12 mouse cellular contexts compared by ENCODE assay signal in genomic region chr9:78106821-78107220, GRCm38 (mm10). TPM values are rescaled to one million over a fixed set of nuclear protein-coding genes. Genes with fewer than 3 reads are reported as not detected.
DNase-seq lines count a peak whose midpoint lies in the region; ATAC-seq and TF ChIP-seq lines count a peak whose summit lies in the region.
"Had no signal": no experiment of that assay in that cellular context is flagged by ENCODE, and none has a peak within 500 bp of the region (broad histone marks: within the 10 kb centered on the region; RNA-seq: fewer than 3 reads in every experiment).

No protein-coding gene starts in this region.

- ATAC-seq in liver, embryonic 13.5 days (ENCODE audit: low read depth): no peak

- peak overlapping the region; percentile 96 for H3K4me2 ChIP-seq in liver, embryonic 13.5 days

- H3K36me3 ChIP-seq in liver, embryonic 13.5 days: peaks cover 29% of the 10 kb centered on the region

- H3K27me3 ChIP-seq in liver, embryonic 13.5 days: no peaks in the 10 kb centered on the region

- peak overlapping the region; percentile 99; the same call in 1 of the 2 replicates for H3K4me3 ChIP-seq in layer of hippocampus, adult 2 months
- peak overlapping the region; percentile 99 for H3K4me3 ChIP-seq in liver, embryonic 13.5 days (replicated peaks)

- no peak overlapping the region for H3K27ac ChIP-seq in layer of hippocampus, adult 2 months
- peak overlapping the region; percentile 99 for H3K27ac ChIP-seq in liver, embryonic 13.5 days

- H3K9ac ChIP-seq in liver, embryonic 13.5 days: peak overlapping the region; percentile 100

- 64% methylated on average over 4 of the region's 4 CpGs for WGBS in liver, embryonic 13.5 days (ENCODE audit: insufficient replicate concordance)

- DNase-seq in cerebellum, adult 11-12 months: peak; percentile 38
- DNase-seq in cerebellum, postnatal 14 days: no peak
- DNase-seq in layer of hippocampus, adult 2 months (ENCODE audit: low spot score in 2 of 2): no peak
- DNase-seq in layer of hippocampus, postnatal 25 days (ENCODE audit: extremely low spot score in 1 of 2, low spot score in 1 of 2): no peak
- peak; percentile 49 for DNase-seq in kidney, adult 18-20 months
- DNase-seq in liver, embryonic 13.5 days: peak; percentile 37
- no peak for DNase-seq in T-cell, adult 2 months (ENCODE audit: low spot score)
- no peak for DNase-seq in adrenal gland, postnatal 10 days
- DNase-seq: cerebellum, postnatal 36 days; right cerebral cortex, adult 18-20 months; thymus, postnatal 36 days had no signal

- H3K4me1 ChIP-seq in liver, embryonic 13.5 days (replicated peaks): peaks cover 59% of the 10 kb centered on the region

- TF ChIP-seq CTCF in layer of hippocampus, adult 2 months (conservative IDR thresholded peaks at IDR 0.05): no peak

- no peaks in the 10 kb centered on the region for H3K9me3 ChIP-seq in liver, embryonic 13.5 days (replicated peaks)

RNA-seq across cellular contexts. Expression of gene Fbxo9, which starts 2.0 kb away (rescaled TPM):
- total RNA-seq in layer of hippocampus, adult 2 months (2021): 10 to 100 TPM; 86.6 to 86.7 TPM
- 100 to 1,000 TPM in 1 of 2 experiments, 10 to 100 TPM in 1; 96.4 to 102 TPM for total RNA-seq in layer of hippocampus, postnatal 25 days (2021)
- 68.7 and 72.5 TPM in 2 replicates for polyA plus RNA-seq in liver, embryonic 13.5 days (2015; fragmentation: Nextera tagmentation; extraction: Ambion mirVana)
- 10 to 100 TPM; 63.0 to 85.4 TPM for total RNA-seq in adrenal gland, postnatal 10 days (2021)

RNA-seq across cellular contexts. Expression of gene Ick, which starts 2.2 kb away (rescaled TPM):
- 10 to 100 TPM; 18.3 to 20.6 TPM for total RNA-seq in layer of hippocampus, adult 2 months (2021)
- total RNA-seq in layer of hippocampus, postnatal 25 days (2021): 10 to 100 TPM; 22.6 to 27.0 TPM
- polyA plus RNA-seq in liver, embryonic 13.5 days (2015; fragmentation: Nextera tagmentation; extraction: Ambion mirVana): 4.7 and 6.7 TPM in 2 replicates
- 10 to 100 TPM; 19.0 to 25.4 TPM for total RNA-seq in adrenal gland, postnatal 10 days (2021)

RNA-seq across cellular contexts. Expression of gene Gcm1, which starts 55.1 kb away (rescaled TPM):
- not detected for total RNA-seq in layer of hippocampus, adult 2 months (2021)
- total RNA-seq in layer of hippocampus, postnatal 25 days (2021): not detected
- not detected in 2 replicates for polyA plus RNA-seq in liver, embryonic 13.5 days (2015; fragmentation: Nextera tagmentation; extraction: Ambion mirVana)
- total RNA-seq in adrenal gland, postnatal 10 days (2021): not detected
- total RNA-seq: gastrocnemius, adult 8-10 months had no signal

Comparison
In these comparisons a context has a peak if more than half of its experiments do, and no peak if none do; other contexts are left out.
1. DNase-seq: peak in cerebellum, adult 11-12 months (single experiment), kidney, adult 18-20 months (single experiment) and liver, embryonic 13.5 days (single experiment); none in cerebellum, postnatal 14 days (0 of 2), layer of hippocampus, adult 2 months (0 of 2), layer of hippocampus, postnatal 25 days (0 of 2), T-cell, adult 2 months (single experiment) and adrenal gland, postnatal 10 days (single experiment).